Mouse (Mus musculus) intestine, embryonic 14.5 days (tissue): ENCODE results near the gene Pla2g3. TPM values are rescaled to one million over a fixed set of nuclear protein-coding genes. Genes with fewer than 3 reads are reported as not detected.

Experiments used
- ATAC-seq: fragments of 200-750 bp; cut with Nextera tagmentation; replicated peaks from 2 replicates; pipeline ENCODE4 v1.8.0; 2017; ENCODE audit warnings: low read depth, moderate number of reproducible peaks, moderate TSS enrichment, moderate library complexity; ENCODE audit not compliant: low FRiP score, low TSS enrichment
- DNase-seq: peaks from one replicate; pipeline ENCODE4 v3.0.0-alpha.2; 2018; ENCODE audit warnings: low spot score
- H3K27ac ChIP-seq: fragments of 300-500 bp; sonication (generic); 2 replicates; pipeline ENCODE4 v1.5.1; 2014; ENCODE audit warnings: low read depth, mild to moderate bottlenecking, control low read depth
- H3K27me3 ChIP-seq: fragments of 300-500 bp; sonication (generic); replicated peaks from 2 replicates; pipeline ENCODE4 v1.6.1; 2014; ENCODE audit warnings: low read length, control low read depth; ENCODE audit not compliant: control insufficient read depth, insufficient read depth
- H3K36me3 ChIP-seq: fragments of 300-500 bp; sonication (generic); 2 replicates; pipeline ENCODE4 v1.6.1; 2014; ENCODE audit warnings: low read length, control low read depth; ENCODE audit not compliant: control insufficient read depth, insufficient read depth
- H3K4me1 ChIP-seq: fragments of 300-500 bp; sonication (generic); replicated peaks from 2 replicates; pipeline ENCODE4 v1.6.1; 2014; ENCODE audit warnings: low read length, control low read depth, mixed read lengths; ENCODE audit not compliant: control insufficient read depth, insufficient read depth
- H3K4me2 ChIP-seq: fragments of 300-500 bp; sonication (generic); 2 replicates; pipeline ENCODE4 v1.6.1; 2014; ENCODE audit warnings: low read length
- H3K4me3 ChIP-seq: fragments of 300-500 bp; sonication (generic); 2 replicates; pipeline ENCODE4 v1.5.1; 2014; ENCODE audit warnings: low read depth, low read length, control low read depth, mixed read lengths
- H3K9ac ChIP-seq: fragments of 300-500 bp; sonication (generic); 2 replicates; pipeline ENCODE4 v1.6.1; 2014; ENCODE audit warnings: mild to moderate bottlenecking, low read length
- H3K9me3 ChIP-seq: fragments of 300-500 bp; sonication (generic); 2 replicates; pipeline ENCODE4 v1.6.1; 2016; ENCODE audit warnings: low read length, control low read depth; ENCODE audit not compliant: control insufficient read depth
- WGBS: fragments of 180-500 bp; shearing (Covaris S2); extraction: QIAGEN DNeasy Blood & Tissue Kit; methylation state at CpG from one replicate; pipeline ENCODE4 v1.1.7; 2014; 5-methylcytosine and 5-hydroxymethylcytosine counted together
- polyA plus RNA-seq: library from polyadenylated mRNA; unstranded; fragments of >200 nt; fragmentation: Nextera tagmentation; extraction: Ambion mirVana; gene quantifications from 2 replicates; pipeline ENCODE4 v1.2.1, GENCODE M21; 2014

Gene Pla2g3
- polyA plus RNA-seq, 1 experiment from 2014 or later: 0.61 TPM

GRCm38 (mm10) chr11:3534956-3535355 lies 46.9 kb downstream of the Pla2g3 start:
- Histone ChIP-seq H3K4me3 (no peak overlapping the region), H3K4me2 (peak overlapping the region; percentile 73), H3K27me3 (no peaks in the 10 kb centered on the region), H3K27ac (peak overlapping the region; percentile 92; the same call in 1 of the 2 replicates), H3K9me3 (no peaks in the 10 kb centered on the region), H3K4me1 (peaks cover 34% of the 10 kb centered on the region), H3K9ac (peak overlapping the region; percentile 53; the same call in 1 of the 2 replicates), H3K36me3 (peaks cover 52% of the 10 kb centered on the region)
- WGBS: 22% methylated on average over 8 of the region's 8 CpGs
- ATAC-seq: no peak
- no peak for DNase-seq

DNA sequence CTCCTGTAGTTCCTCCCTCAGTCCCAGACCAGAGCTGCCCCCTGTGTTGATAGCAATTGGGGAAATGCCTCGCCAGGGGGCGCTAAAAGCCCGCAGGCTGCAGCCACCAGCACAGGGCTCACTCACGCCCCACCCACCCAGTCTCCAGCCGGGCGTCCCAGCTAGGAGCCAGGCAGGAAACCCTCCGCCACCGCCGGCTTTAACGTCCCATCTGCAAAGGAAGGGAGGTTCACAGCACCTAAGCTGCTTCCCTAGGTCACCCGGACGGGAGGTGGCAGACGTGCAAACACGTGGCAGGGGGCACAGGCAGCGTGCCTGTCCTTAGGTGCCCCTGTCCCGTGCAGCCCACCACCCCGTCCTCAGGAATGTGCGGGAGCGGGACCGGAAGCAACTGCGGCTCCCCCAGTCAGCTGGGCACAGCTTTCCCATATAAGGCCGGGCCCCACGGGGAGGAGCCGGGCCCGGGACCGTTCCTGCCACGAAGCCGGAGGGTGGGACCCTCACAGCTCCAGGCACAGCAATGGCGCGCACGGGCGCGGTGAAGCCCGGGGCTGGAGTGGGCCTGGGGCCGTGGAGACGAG lies 47.4 kb downstream of the Pla2g3 start:
- H3K4me2 ChIP-seq: peak overlapping the region; percentile 73
- no peaks in the 10 kb centered on the region for H3K27me3 ChIP-seq
- H3K4me1 ChIP-seq: peaks cover 34% of the 10 kb centered on the region
- peak; percentile 84 for ATAC-seq
- peaks cover 46% of the 10 kb centered on the region for H3K36me3 ChIP-seq
- peak overlapping the region; percentile 50 for H3K4me3 ChIP-seq
- H3K9me3 ChIP-seq: no peaks in the 10 kb centered on the region
- DNase-seq: peak; percentile 99
- peak overlapping the region; percentile 92 for H3K27ac ChIP-seq
- peak overlapping the region; percentile 53 for H3K9ac ChIP-seq
- WGBS: under 1% methylated on average over 36 of the region's 36 CpGs

DNA sequence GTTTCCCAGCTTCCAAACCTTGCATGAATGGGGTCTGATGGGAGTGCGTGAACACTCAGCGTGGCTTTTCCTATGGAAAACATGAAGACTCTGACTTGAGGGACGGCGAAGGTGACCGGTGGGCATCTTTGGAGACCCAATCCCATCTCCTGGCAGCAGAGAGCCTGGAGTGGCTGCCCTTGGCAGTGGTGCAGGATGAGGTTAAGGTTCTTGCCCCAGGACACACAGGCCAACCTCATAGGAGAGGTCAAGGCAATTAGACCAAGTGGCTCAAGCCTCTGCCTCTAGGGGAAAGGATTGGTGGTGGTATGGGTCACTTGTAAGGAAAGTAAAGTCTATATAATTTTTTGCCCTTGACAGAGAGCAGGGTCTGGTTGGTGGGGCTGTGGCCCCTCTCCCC lies 48.0 kb downstream of the Pla2g3 start:
- Histone ChIP-seq H3K4me3 (peak overlapping the region; percentile 50), H3K27me3 (no peaks in the 10 kb centered on the region), H3K4me1 (peaks cover 34% of the 10 kb centered on the region), H3K9me3 (no peaks in the 10 kb centered on the region), H3K36me3 (peaks cover 40% of the 10 kb centered on the region), H3K9ac (peak overlapping the region; percentile 53), H3K27ac (peak overlapping the region; percentile 92), H3K4me2 (peak overlapping the region; percentile 73)
- ATAC-seq (no peak), DNase-seq (no peak)
- WGBS: 32% methylated on average over 5 of the region's 5 CpGs

GRCm38 (mm10) chr11:3536745-3537333 lies 48.8 kb downstream of the Pla2g3 start:
- Histone ChIP-seq H3K36me3 (peaks cover 33% of the 10 kb centered on the region), H3K9ac (no peak overlapping the region), H3K27ac (peak overlapping the region; percentile 92), H3K9me3 (no peaks in the 10 kb centered on the region), H3K4me2 (peak overlapping the region; percentile 73), H3K4me3 (peak overlapping the region; percentile 50; the same call in 1 of the 2 replicates), H3K27me3 (no peaks in the 10 kb centered on the region), H3K4me1 (peaks cover 34% of the 10 kb centered on the region)
- ATAC-seq (no peak), DNase-seq (no peak)
- WGBS: 92% methylated on average over 5 of the region's 5 CpGs

DNA sequence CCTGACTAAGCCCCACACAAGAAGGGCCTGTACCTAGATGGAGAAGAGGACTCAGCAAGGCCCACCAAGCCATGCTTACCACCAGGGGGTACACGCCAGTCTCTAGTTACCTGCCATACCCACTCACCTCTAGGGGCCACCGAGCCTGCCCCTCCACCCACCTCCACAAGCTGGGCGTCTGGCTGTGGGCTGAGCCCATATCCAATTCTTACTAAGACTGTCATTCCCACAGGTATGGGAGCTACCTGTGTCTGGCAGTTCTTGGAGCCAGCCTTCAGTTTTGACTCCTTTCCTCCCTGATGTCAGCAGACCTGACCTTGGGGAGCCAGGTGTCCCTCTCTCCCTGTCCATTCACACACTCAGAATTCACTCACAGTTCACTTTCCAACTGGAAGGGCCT lies 49.6 kb downstream of the Pla2g3 start:
- H3K4me3 ChIP-seq: peak overlapping the region; percentile 67
- H3K4me2 ChIP-seq: peak overlapping the region; percentile 73
- 85% methylated on average over 3 of the region's 3 CpGs for WGBS
- H3K9me3 ChIP-seq: no peaks in the 10 kb centered on the region
- peak overlapping the region; percentile 76; the same call in 1 of the 2 replicates for H3K9ac ChIP-seq
- no peak overlapping the region for H3K27ac ChIP-seq
- H3K27me3 ChIP-seq: no peaks in the 10 kb centered on the region
- ATAC-seq (no peak), DNase-seq (no peak)
- peaks cover 34% of the 10 kb centered on the region for H3K4me1 ChIP-seq
- H3K36me3 ChIP-seq: peaks cover 24% of the 10 kb centered on the region

DNA sequence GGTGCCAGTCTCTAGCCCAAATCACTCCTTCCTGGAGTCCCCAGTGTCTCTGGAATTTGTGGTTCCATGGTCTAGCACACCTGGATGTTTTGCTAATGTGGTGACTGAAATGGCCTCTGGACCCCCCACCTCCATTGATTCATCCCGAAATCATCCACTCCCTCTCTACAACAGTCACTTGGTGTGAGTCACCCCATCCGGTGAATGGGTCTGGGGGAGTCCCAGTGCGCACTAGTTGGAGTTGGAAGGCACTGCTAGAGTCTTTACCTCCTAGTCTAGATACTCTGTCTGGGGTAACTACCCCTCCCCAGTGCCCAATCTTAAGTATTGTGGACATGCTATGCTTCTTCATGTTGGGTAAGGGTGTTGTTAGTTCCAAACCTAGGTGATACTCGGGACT lies 50.3 kb downstream of the Pla2g3 start:
- no peak for DNase-seq
- Histone ChIP-seq H3K27ac (no peak overlapping the region; the same call in 1 of the 2 replicates), H3K9me3 (no peaks in the 10 kb centered on the region), H3K36me3 (peaks cover 18% of the 10 kb centered on the region), H3K4me1 (peaks cover 34% of the 10 kb centered on the region), H3K4me3 (peak overlapping the region; percentile 67), H3K4me2 (peak overlapping the region; percentile 73), H3K9ac (peak overlapping the region; percentile 76), H3K27me3 (no peaks in the 10 kb centered on the region)
- ATAC-seq: no peak
- WGBS: 63% methylated on average over 4 of the region's 4 CpGs

DNA sequence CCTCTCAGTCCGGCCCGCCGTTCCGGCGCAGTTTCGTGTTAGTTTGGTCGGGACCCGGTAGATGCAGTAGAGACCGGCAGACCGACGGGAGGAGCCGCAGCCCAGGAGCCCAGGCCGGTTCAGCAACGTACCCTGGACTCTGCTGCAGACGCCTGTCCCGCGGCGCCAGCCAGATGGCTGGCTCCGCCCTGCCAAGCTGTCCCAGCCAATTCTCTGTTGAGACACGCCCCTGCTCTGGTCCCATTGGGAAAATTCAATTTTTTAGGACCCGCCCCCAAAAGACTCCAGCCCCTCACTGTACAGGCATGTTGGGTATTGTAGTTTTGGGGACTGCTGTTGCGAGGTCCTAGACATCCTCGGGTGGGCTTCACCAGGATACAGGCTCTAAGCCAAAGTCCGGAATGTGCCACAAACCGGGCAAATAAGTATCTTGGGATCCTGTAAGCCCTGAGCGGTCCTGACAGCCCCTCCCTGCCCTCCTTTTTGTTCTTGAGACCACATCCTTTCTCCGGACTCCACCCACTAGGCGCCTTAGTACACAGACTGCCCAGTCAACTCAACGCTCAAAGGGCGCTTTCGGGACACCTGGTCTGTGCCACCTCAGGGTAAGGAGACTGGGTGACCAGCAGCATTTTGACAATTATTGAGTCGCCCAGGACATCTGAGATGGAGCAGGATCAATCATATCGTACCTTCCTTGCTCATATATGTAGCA lies 51.2 kb downstream of the Pla2g3 start:
- peak; percentile 87 for ATAC-seq

DNA sequence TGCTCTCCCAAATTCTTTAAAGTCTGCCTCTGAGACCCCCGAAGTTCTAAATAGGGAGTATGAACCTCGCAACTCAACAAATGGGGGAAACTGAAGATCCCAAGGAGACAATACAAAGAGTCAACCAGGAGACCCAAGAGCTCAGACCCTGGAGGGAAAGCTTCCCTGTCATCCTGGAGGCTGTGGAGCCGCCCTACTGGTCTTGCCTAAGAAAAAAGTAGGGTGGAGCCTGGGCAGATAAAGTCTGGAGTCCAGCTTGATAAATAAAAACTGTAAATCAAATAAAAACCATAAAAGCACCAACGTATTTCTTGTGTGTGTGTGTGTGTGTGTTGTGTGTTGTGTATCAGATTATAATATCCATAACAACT lies 51.7 kb downstream of the Pla2g3 start:
- Histone ChIP-seq H3K27ac (no peak overlapping the region), H3K4me1 (peaks cover 31% of the 10 kb centered on the region), H3K9ac (peak overlapping the region; percentile 31; the same call in 1 of the 2 replicates), H3K4me2 (peak overlapping the region; percentile 73), H3K4me3 (peak overlapping the region; percentile 67), H3K36me3 (peaks cover 7% of the 10 kb centered on the region), H3K27me3 (no peaks in the 10 kb centered on the region), H3K9me3 (peaks cover 6% of the 10 kb centered on the region; the same call in 1 of the 2 replicates)
- DNase-seq (no peak), ATAC-seq (no peak)
- WGBS: 75% methylated on average over 4 of the region's 4 CpGs

More for the DNA sequence above, 51.2 kb downstream of the Pla2g3 start:
- 4% methylated on average over 33 of the region's 33 CpGs for WGBS
- peak overlapping the region; percentile 69 for H3K27ac ChIP-seq
- H3K4me1 ChIP-seq: peaks cover 34% of the 10 kb centered on the region
- DNase-seq: peak; percentile 90
- peaks cover 9% of the 10 kb centered on the region for H3K36me3 ChIP-seq
- H3K9ac ChIP-seq: peak overlapping the region; percentile 76
- H3K4me2 ChIP-seq: peak overlapping the region; percentile 73
- peak overlapping the region; percentile 67 for H3K4me3 ChIP-seq
- peaks cover 1% of the 10 kb centered on the region; the same call in 1 of the 2 replicates for H3K9me3 ChIP-seq
- no peaks in the 10 kb centered on the region for H3K27me3 ChIP-seq
